Mouse (Mus musculus) kidney, adult 18-20 months (tissue): ENCODE results near the gene Ncam1.

Source experiments
- DNase-seq: peaks from one replicate; pipeline ENCODE4 v3.0.0; 2021

The Ncam1 gene

GRCm38 (mm10) chr9:49618266-49618665, 180.5 kb downstream of the Ncam1 start:
- DNase-seq = no peak

GRCm38 (mm10) chr9:49617216-49617615, 181.5 kb downstream of the Ncam1 start:
- peak; percentile 28 for DNase-seq

- no peak for DNase-seq
Measured at GRCm38 (mm10) chr9:49612387-49612786, 186.3 kb downstream of the Ncam1 start.

GRCm38 (mm10) chr9:49608191-49608590, 190.5 kb downstream of the Ncam1 start:
- DNase-seq = no peak

GRCm38 (mm10) chr9:49606717-49607116, 192.0 kb downstream of the Ncam1 start:
- DNase-seq = no peak

- DNase-seq = peak; percentile 18
Measured at GRCm38 (mm10) chr9:49606317-49606716, 192.4 kb downstream of the Ncam1 start.

- DNase-seq = no peak
Measured at GRCm38 (mm10) chr9:49605791-49606190, 192.9 kb downstream of the Ncam1 start.

- DNase-seq = no peak
Measured at GRCm38 (mm10) chr9:49605351-49605750, 193.4 kb downstream of the Ncam1 start.

- DNase-seq = no peak
Measured at GRCm38 (mm10) chr9:49601215-49601614, 197.5 kb downstream of the Ncam1 start.

- no peak for DNase-seq
Measured at GRCm38 (mm10) chr9:49595635-49596348, 202.9 kb downstream of the Ncam1 start.

- DNase-seq = no peak
Measured at GRCm38 (mm10) chr9:49594876-49595634, 203.7 kb downstream of the Ncam1 start.

GRCm38 (mm10) chr9:49593951-49594536, 204.7 kb downstream of the Ncam1 start:
- DNase-seq = no peak

GRCm38 (mm10) chr9:49592006-49592405, 206.7 kb downstream of the Ncam1 start:
- DNase-seq = no peak

- DNase-seq = no peak
Measured at GRCm38 (mm10) chr9:49590261-49590660, 208.5 kb downstream of the Ncam1 start.

- DNase-seq = no peak
Measured at GRCm38 (mm10) chr9:49577136-49577535, 221.6 kb downstream of the Ncam1 start.

- DNase-seq = no peak
Measured at GRCm38 (mm10) chr9:49571695-49572510, 226.8 kb downstream of the Ncam1 start.

GRCm38 (mm10) chr9:49570731-49571694, 227.7 kb downstream of the Ncam1 start:
- no peak for DNase-seq

GRCm38 (mm10) chr9:49570033-49570660, 228.6 kb downstream of the Ncam1 start:
- DNase-seq = no peak

GRCm38 (mm10) chr9:49565846-49566245, 232.9 kb downstream of the Ncam1 start:
- DNase-seq = no peak

- DNase-seq = no peak
Measured at GRCm38 (mm10) chr9:49558941-49559340, 239.8 kb downstream of the Ncam1 start.

- DNase-seq = no peak
Measured at GRCm38 (mm10) chr9:49551353-49551752, 247.4 kb downstream of the Ncam1 start.
